Mouse (Mus musculus) T-cell, adult 2 months (primary cell): ENCODE results near the gene Krt71.

Experiments used
- DNase-seq: peaks from one replicate; pipeline ENCODE4 v3.0.0; 2022; ENCODE audit warnings: low spot score

Krt71 gene

GRCm38 (mm10) chr15:101688161-101688560 lies 54.7 kb downstream of the Krt71 start:
- DNase-seq = no peak
